Mouse (Mus musculus): ENCODE measurements around the gene Klhl18. TPM values are rescaled to one million over a fixed set of nuclear protein-coding genes. Genes with fewer than 3 reads are reported as not detected.
A peak's percentile ranks its signal among the peaks of the same experiment; 100 is the strongest.
"Not testable (repeated sequence)": the region's sequence is repeated elsewhere in the genome, so short reads cannot be mapped to it uniquely, and the experiment has no call there.

Klhl18 gene
- polyA plus RNA-seq, 1 experiment from 2014 or later: 9.4 TPM

- no peaks in the 10 kb centered on the region for H3K27me3 ChIP-seq (ENCODE audit: control insufficient read depth, insufficient read depth, low read length)
- no peak overlapping the region for H3K4me2 ChIP-seq (ENCODE audit: low read depth, severe bottlenecking)
- 40% methylated on average over 6 of the region's 6 CpGs for WGBS
- no peaks in the 10 kb centered on the region for H3K36me3 ChIP-seq (ENCODE audit: control insufficient read depth, insufficient read depth, low read length)
- peaks cover 6% of the 10 kb centered on the region for H3K4me1 ChIP-seq (ENCODE audit: control insufficient read depth, insufficient read depth, low read length)
- no peak overlapping the region for H3K27ac ChIP-seq (replicated peaks; ENCODE audit: low read depth, low read length)
- ATAC-seq (ENCODE audit: insufficient number of reproducible peaks, low FRiP score, low TSS enrichment, low read depth) (no peak), DNase-seq (ENCODE audit: low spot score) (peak; percentile 89)
- H3K9me3 ChIP-seq (ENCODE audit: control insufficient read depth, low read length): no peaks in the 10 kb centered on the region
- H3K9ac ChIP-seq (ENCODE audit: low read length): no peak overlapping the region
- H3K4me3 ChIP-seq (ENCODE audit: low read depth, low read length): no peak overlapping the region
Measured at GRCm38 (mm10) chr9:110410908-110411887, 65.3 kb downstream of the Klhl18 start.

DNA sequence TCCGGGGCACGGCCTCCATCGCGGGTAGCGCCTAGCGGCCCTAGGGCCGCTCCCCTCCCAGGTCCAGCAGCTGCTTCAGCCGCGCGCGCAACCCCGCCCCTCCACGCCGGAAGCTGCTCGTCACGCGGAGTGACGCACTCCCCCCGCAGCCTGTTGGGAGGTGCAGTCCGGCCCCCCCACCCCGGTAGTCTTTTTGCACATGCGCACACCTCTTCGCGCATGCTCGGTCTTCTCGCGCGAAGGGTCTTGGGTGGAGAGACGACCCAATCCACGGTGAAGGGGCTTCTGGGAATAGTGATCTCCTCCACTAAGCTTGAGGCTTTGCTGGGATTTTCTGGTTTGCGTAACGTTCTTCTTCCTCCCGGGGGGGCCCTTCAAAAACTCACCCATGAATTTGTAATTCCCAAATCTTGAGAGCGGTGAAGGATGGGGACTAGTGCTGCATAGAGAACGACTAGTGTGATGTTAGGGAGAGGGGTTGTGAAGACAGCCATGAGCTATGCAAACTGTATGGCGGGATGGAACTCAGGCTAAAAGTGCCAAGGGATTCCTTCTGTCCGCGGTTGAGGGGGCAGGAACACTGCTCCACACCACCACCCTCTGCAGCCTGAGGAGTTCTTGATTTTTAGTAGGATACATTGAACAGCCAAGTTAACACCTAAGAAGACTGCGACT, 68.3 kb downstream of the Klhl18 start, which contains the start of gene Ptpn23:
Ptpn23 (minus strand) TSS at position 115 of the 675 bp plus-strand sequence.
- Histone ChIP-seq H3K27ac (replicated peaks; ENCODE audit: low read depth, low read length) (0 out of 2 replicates have a peak within 1 kb of the TSS, but pooled peaks have one; percentile 4), H3K9ac (ENCODE audit: low read length) (peak within 1 kb of the TSS; percentile 77), H3K4me3 (ENCODE audit: low read depth, low read length) (peak within 1 kb of the TSS; percentile 97), H3K27me3 (ENCODE audit: control insufficient read depth, insufficient read depth, low read length) (no peaks in the 10 kb centered on the region), H3K4me1 (ENCODE audit: control insufficient read depth, insufficient read depth, low read length) (peaks cover 6% of the 10 kb centered on the region), H3K9me3 (ENCODE audit: control insufficient read depth, low read length) (no peaks in the 10 kb centered on the region), H3K4me2 (ENCODE audit: low read depth, severe bottlenecking) (peak within 1 kb of the TSS; percentile 85), H3K36me3 (ENCODE audit: control insufficient read depth, insufficient read depth, low read length) (no peaks in the 10 kb centered on the region)
- WGBS: under 1% methylated on average over 39 of the region's 39 CpGs
- ATAC-seq (ENCODE audit: insufficient number of reproducible peaks, low FRiP score, low TSS enrichment, low read depth) (peak; percentile 95), DNase-seq (ENCODE audit: low spot score) (peak; percentile 96)

DNA sequence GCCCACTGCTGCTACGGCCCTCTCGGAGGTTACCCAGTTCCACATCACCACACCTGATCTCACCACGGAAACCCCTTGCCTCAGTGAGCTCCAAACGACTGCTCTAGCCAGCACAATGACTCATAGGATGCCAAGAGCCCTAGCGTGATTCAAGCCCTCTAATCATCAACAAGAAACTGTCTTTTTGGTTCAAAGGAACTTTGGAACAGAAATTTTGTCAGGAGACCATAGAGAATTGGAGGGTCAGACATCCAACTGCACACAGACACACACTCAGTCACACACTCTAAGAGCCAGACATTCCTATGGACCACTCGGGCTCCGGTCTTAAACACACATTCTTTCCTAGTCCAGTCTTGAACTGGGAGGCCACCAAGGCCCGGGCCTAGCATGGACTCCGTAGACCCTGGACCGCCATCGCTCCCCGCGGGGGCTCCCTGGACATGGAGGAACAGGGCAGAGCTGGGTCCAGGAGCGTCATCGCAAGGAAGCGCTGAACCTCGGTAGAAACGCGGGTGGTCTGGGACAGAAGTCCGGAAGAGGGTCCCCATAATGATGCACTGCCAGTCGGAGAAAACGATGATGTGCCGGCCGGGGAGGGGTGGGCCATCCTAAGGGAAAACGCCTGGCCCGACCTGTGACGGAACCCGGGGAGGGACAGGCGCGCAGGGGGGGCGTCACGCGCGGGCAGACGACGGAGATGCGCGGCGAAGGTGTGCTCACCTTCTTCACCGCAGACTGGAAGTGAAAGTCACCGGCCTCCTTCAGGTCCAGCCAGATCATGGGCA, 69.0 kb downstream of the Klhl18 start:
- peak overlapping the region; percentile 97 for H3K4me3 ChIP-seq (ENCODE audit: low read depth, low read length)
- no peaks in the 10 kb centered on the region for H3K36me3 ChIP-seq (ENCODE audit: control insufficient read depth, insufficient read depth, low read length)
- DNase-seq (ENCODE audit: low spot score) (no peak), ATAC-seq (ENCODE audit: insufficient number of reproducible peaks, low FRiP score, low TSS enrichment, low read depth) (peak; percentile 67)
- 1% methylated on average over 41 of the region's 41 CpGs for WGBS
- H3K4me1 ChIP-seq (ENCODE audit: control insufficient read depth, insufficient read depth, low read length): peaks cover 6% of the 10 kb centered on the region
- no peaks in the 10 kb centered on the region for H3K27me3 ChIP-seq (ENCODE audit: control insufficient read depth, insufficient read depth, low read length)
- H3K4me2 ChIP-seq (ENCODE audit: low read depth, severe bottlenecking): peak overlapping the region; percentile 85
- peak overlapping the region; percentile 77 for H3K9ac ChIP-seq (ENCODE audit: low read length)
- H3K27ac ChIP-seq (replicated peaks; ENCODE audit: low read depth, low read length): no peak overlapping the region
- H3K9me3 ChIP-seq (ENCODE audit: control insufficient read depth, low read length): no peaks in the 10 kb centered on the region

GRCm38 (mm10) chr9:110403240-110403639, 73.3 kb downstream of the Klhl18 start:
- H3K4me1 ChIP-seq (ENCODE audit: control insufficient read depth, insufficient read depth, low read length); ATAC-seq (ENCODE audit: insufficient number of reproducible peaks, low FRiP score, low TSS enrichment, low read depth); H3K4me3 ChIP-seq (ENCODE audit: low read depth, low read length); H3K9me3 ChIP-seq (ENCODE audit: control insufficient read depth, low read length); H3K9ac ChIP-seq (ENCODE audit: low read length); H3K4me2 ChIP-seq (ENCODE audit: low read depth, severe bottlenecking); H3K27me3 ChIP-seq (ENCODE audit: control insufficient read depth, insufficient read depth, low read length); H3K36me3 ChIP-seq (ENCODE audit: control insufficient read depth, insufficient read depth, low read length); H3K27ac ChIP-seq (replicated peaks; ENCODE audit: low read depth, low read length); DNase-seq (ENCODE audit: low spot score): not testable (repeated sequence)
- 88% methylated on average over 4 of the region's 4 CpGs for WGBS

DNA sequence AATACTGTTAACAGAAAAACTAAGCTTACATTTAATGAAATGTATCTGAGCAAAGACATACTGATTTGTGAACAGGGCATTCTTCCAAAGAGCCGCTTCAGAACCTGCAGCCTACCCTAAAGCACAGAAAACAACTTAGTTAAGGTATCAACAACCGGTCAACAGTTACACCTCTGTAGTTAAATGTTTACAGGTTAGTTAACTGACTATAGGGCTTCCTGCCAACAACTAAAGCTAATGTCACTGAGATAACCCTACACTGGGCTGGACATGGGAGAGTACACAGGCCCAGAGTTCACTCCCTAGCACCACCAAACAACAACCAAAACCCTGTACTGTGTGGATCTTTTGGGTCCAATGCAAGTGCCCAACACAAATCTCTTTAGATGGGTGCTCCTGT, 73.8 kb downstream of the Klhl18 start:
- ATAC-seq (ENCODE audit: insufficient number of reproducible peaks, low FRiP score, low TSS enrichment, low read depth): no peak
- Histone ChIP-seq H3K36me3 (ENCODE audit: control insufficient read depth, insufficient read depth, low read length) (no peaks in the 10 kb centered on the region), H3K27ac (replicated peaks; ENCODE audit: low read depth, low read length) (no peak overlapping the region), H3K4me1 (ENCODE audit: control insufficient read depth, insufficient read depth, low read length) (peaks cover 6% of the 10 kb centered on the region), H3K9me3 (ENCODE audit: control insufficient read depth, low read length) (no peaks in the 10 kb centered on the region), H3K27me3 (ENCODE audit: control insufficient read depth, insufficient read depth, low read length) (no peaks in the 10 kb centered on the region), H3K4me3 (ENCODE audit: low read depth, low read length) (no peak overlapping the region), H3K9ac (ENCODE audit: low read length) (no peak overlapping the region), H3K4me2 (ENCODE audit: low read depth, severe bottlenecking) (no peak overlapping the region)
- WGBS: 96% methylated on average over 2 of the region's 2 CpGs
- no peak for DNase-seq (ENCODE audit: low spot score)

DNA sequence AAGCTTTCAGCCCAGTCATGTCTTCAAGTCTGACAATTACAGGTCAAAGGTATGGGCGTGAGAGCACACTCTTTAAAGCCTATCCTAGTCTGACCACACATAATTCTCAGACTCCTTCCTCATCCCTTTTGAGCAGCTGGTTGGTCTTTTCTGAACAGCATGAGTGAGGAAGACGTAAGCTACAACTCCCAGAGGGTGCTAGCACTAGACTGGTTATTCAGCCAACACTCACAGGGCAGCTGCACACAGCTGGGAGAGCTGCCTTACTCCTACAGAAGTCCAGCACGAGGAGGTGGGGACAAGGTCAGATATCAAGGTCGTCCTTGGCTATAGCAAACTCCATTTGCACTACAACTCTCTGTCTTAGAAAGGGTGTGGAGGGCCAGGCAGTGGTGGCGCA, 75.8 kb downstream of the Klhl18 start:
- 90% methylated on average over 5 of the region's 5 CpGs for WGBS
- H3K9ac ChIP-seq (ENCODE audit: low read length): no peak overlapping the region
- H3K4me3 ChIP-seq (ENCODE audit: low read depth, low read length): no peak overlapping the region
- no peaks in the 10 kb centered on the region for H3K4me1 ChIP-seq (ENCODE audit: control insufficient read depth, insufficient read depth, low read length)
- no peak for ATAC-seq (ENCODE audit: insufficient number of reproducible peaks, low FRiP score, low TSS enrichment, low read depth)
- no peaks in the 10 kb centered on the region for H3K36me3 ChIP-seq (ENCODE audit: control insufficient read depth, insufficient read depth, low read length)
- H3K27me3 ChIP-seq (ENCODE audit: control insufficient read depth, insufficient read depth, low read length): no peaks in the 10 kb centered on the region
- no peak overlapping the region for H3K4me2 ChIP-seq (ENCODE audit: low read depth, severe bottlenecking)
- no peaks in the 10 kb centered on the region for H3K9me3 ChIP-seq (ENCODE audit: control insufficient read depth, low read length)
- no peak for DNase-seq (ENCODE audit: low spot score)
- no peak overlapping the region for H3K27ac ChIP-seq (replicated peaks; ENCODE audit: low read depth, low read length)

GRCm38 (mm10) chr9:110393295-110393694, 83.2 kb downstream of the Klhl18 start:
- peaks cover 15% of the 10 kb centered on the region for H3K36me3 ChIP-seq (ENCODE audit: control insufficient read depth, insufficient read depth, low read length)
- H3K27ac ChIP-seq (replicated peaks; ENCODE audit: low read depth, low read length): no peak overlapping the region
- H3K9me3 ChIP-seq (ENCODE audit: control insufficient read depth, low read length): no peaks in the 10 kb centered on the region
- ATAC-seq (ENCODE audit: insufficient number of reproducible peaks, low FRiP score, low TSS enrichment, low read depth) (no peak), DNase-seq (ENCODE audit: low spot score) (no peak)
- no peaks in the 10 kb centered on the region for H3K4me1 ChIP-seq (ENCODE audit: control insufficient read depth, insufficient read depth, low read length)
- no peak overlapping the region for H3K9ac ChIP-seq (ENCODE audit: low read length)
- no peaks in the 10 kb centered on the region for H3K27me3 ChIP-seq (ENCODE audit: control insufficient read depth, insufficient read depth, low read length)
- WGBS: 92% methylated on average over 4 of the region's 4 CpGs
- H3K4me2 ChIP-seq (ENCODE audit: low read depth, severe bottlenecking): no peak overlapping the region
- no peak overlapping the region for H3K4me3 ChIP-seq (ENCODE audit: low read depth, low read length)

DNA sequence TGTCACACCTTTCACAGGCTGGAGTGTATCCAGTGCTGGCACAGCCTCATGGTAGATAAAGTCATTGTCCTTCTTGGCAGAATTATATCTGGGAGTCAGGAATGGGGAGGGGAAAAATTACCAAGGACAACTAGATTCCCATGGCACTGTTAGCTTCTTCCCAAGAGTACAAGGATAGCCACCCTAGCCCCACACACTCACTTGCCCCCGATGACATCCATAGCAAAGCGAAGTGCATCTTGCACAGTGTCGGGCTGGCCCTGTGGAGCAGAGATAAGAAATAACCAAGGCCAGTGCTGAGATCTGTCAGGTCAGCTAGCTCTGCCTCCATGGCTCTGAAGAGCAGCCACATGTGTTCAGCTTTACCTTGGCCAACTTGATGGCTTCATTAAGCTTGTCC, 85.7 kb downstream of the Klhl18 start:
- Histone ChIP-seq H3K9ac (ENCODE audit: low read length) (no peak overlapping the region), H3K27me3 (ENCODE audit: control insufficient read depth, insufficient read depth, low read length) (no peaks in the 10 kb centered on the region), H3K4me1 (ENCODE audit: control insufficient read depth, insufficient read depth, low read length) (no peaks in the 10 kb centered on the region), H3K9me3 (ENCODE audit: control insufficient read depth, low read length) (no peaks in the 10 kb centered on the region), H3K4me3 (ENCODE audit: low read depth, low read length) (no peak overlapping the region), H3K36me3 (ENCODE audit: control insufficient read depth, insufficient read depth, low read length) (peaks cover 34% of the 10 kb centered on the region), H3K4me2 (ENCODE audit: low read depth, severe bottlenecking) (no peak overlapping the region), H3K27ac (replicated peaks; ENCODE audit: low read depth, low read length) (no peak overlapping the region)
- WGBS: 90% methylated on average over 3 of the region's 3 CpGs
- no peak for DNase-seq (ENCODE audit: low spot score)
- ATAC-seq (ENCODE audit: insufficient number of reproducible peaks, low FRiP score, low TSS enrichment, low read depth): no peak
